Mouse (Mus musculus): ENCODE measurements around the gene Cdk8.

The Cdk8 gene

DNA sequence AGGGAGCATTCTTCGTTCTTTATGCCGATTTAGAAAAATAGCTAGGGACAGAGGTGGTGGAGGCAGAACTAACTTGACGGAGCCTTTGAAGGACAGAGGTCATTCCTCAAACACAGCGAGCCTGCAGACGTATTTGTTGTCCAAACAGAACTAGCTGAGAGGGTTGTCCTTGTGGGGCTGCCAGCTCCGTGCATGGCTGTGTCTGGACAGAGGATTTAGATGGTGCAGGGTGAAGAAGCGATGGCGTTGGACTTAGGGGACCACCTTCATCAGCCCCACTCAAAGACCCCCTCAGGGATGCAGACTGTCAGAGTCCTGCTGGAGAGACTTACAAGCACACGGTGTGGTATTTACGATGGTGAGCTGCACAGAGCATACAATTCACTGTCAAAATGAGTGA is 97.9 kb downstream of the Cdk8 start:
- no peak for DNase-seq (ENCODE audit: low spot score)

DNA sequence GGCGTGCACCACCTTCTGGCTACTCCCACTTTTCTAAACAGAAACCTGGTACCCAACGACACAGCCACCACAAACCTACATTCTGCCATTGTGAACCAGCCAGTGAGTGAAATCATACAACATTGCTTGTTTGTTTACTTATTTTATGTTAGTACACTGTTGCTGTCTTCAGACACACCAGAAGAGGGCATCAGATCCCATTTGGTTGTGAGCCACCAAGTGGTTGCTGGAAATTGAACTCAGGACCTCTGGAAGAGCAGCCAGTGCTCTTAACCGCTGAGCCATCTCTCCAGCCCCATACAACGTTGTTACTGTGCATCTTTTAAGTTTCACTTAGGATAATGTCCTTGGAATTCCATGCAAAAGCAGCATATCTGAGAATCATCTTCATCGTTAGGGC is 98.5 kb downstream of the Cdk8 start:
- no peak for DNase-seq (ENCODE audit: low spot score)

DNA sequence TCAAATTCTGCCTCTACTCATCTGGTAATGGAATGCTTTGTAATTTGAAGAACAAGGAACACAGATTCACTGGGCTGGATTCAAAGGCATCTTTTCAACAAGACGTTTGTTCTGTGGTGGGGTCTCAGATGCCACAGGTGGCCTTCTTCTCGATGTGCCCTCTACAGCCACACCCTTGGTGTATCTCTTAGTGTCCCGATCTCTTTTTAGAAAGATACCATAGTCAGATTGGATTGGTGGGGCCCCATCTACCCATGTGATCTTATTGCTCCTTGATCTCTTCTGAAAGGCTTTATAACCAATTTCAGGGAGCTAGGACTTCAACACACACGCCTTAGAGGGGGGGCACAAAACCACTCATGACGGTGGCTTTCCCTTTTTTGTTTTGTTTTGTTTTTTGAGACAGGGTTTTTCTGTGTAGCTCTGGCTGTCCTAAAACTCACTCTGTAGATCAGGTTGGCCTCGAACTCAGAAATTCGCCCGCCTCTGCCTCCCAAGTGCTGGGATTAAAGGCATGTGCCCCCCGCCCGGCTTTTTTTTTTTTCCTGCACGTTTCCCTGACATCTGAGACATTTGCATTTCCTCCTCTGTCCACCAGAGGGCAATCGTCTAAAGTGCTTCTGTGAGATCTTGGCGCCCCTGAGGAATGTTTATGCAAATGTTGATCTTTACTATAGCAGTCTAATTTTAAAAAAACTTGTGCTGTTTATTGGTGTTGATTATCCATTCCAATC is 99.2 kb downstream of the Cdk8 start:
- DNase-seq (ENCODE audit: low spot score), result peak; percentile 73

DNA sequence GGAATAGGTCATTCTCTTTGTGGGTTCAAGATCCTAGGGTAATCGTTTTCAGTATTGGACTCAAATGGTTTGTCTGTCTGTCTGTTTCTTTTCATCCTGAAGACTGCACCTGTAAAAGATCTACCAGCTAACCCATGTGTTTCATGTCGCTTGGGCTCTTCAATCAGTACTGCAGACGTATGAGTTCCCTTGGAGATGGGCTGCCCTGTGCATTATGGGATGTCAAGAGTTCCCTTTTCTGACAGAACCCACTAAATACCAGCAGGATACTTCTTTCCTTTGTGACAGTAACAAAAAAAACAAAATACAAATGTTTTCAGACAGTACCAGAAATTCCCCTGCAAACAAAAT is 99.7 kb downstream of the Cdk8 start:
- DNase-seq (ENCODE audit: low spot score), result no peak

DNA sequence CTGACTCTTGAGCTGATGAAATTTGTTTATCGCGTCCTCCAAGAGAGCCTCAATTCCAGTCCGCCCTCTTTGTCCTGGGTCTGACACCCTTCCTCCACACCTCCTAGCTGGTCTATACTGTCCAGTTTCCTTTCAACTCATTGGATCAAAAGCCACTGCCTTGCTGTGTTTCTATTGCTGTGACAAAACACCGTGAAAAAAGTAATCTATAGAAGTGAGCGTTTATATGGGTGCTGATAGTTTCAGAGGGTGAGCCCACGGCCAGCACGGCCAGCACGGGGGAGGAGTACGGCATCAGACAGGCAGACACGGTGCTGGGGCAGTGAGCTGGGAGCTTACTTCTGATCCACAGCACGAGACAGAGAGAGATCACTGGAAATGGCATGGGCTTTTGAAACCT is 100.1 kb downstream of the Cdk8 start:
- DNase-seq (ENCODE audit: low spot score), result no peak

DNA sequence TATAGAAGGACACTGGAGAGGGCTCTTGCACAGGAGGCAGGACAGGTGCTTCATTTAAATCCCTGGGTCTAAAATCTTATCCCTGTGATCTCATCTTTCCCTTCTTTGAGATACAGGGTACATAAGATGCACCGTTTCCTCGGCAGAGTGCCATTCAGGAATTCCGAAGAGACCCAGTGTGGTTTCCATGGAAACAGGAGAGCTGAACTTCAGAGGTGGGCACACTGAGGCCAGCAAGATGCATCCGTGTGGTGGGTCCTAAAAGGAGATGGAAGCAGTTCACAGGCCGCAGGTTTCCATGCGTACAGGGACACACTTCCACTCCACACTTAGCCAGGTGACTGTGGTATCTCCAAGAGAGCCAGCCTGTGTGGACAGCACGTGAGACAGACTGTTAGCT is 101.5 kb downstream of the Cdk8 start:
- DNase-seq (ENCODE audit: low spot score), result no peak

DNA sequence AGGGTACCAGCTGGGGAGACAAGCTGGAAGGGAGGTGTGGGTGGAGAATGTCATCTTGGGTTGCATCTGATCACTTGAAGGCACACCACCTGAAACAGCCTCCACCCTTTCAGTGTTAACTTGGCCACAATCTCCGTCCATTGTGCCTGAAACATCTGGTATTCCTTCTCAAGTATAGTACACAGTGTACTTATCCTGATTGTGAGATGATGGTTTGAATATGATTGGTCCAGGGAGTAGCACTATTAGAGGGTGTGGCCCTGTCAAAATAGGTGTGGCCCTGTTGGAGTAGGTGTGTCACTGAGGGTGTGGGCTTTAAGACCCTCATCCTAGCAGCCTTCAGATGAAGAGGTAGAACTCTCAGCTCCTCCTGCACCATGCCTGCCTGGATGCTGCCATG is 103.4 kb downstream of the Cdk8 start:
- DNase-seq (ENCODE audit: low spot score), result no peak

DNA sequence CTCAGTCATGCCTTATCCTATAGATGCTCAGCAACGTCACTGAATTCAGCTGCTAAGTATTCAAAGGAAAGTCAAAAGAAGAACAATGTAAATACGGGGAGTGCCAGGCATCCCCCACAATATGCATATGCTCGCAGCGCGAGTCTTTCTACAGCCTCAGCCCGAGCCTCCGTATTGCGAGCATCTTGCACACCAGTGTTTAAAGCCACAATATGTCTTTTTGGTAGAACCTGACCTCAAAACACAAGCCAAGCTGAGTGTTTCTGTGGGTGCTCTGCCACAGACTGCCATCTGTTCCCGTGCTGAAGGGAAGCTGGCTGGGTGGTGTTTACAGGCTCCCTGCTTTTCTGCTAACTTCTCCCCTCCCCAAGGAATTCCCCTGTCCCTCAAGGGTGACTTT is 107.0 kb downstream of the Cdk8 start:
- no peak for DNase-seq (ENCODE audit: low spot score)

DNA sequence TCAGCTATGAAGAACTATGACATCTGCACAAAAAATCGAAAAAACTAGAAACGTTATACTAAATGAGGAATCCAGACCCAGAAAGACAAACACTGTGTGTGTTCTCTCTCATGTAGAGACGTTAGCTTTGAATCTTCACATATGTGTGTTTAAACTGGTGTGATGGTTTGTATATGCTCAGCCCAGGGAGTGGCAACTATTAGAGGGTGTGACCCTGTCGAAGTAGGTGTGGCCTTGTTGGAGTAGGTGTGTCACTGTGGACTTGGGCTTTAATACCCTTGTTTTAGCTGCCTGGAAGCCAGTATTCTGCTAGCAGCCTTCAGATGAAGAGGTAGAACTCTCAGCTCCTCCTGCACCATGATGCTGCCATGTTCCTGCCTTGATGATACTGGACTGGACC is 109.0 kb downstream of the Cdk8 start:
- DNase-seq (ENCODE audit: low spot score), result no peak

DNA sequence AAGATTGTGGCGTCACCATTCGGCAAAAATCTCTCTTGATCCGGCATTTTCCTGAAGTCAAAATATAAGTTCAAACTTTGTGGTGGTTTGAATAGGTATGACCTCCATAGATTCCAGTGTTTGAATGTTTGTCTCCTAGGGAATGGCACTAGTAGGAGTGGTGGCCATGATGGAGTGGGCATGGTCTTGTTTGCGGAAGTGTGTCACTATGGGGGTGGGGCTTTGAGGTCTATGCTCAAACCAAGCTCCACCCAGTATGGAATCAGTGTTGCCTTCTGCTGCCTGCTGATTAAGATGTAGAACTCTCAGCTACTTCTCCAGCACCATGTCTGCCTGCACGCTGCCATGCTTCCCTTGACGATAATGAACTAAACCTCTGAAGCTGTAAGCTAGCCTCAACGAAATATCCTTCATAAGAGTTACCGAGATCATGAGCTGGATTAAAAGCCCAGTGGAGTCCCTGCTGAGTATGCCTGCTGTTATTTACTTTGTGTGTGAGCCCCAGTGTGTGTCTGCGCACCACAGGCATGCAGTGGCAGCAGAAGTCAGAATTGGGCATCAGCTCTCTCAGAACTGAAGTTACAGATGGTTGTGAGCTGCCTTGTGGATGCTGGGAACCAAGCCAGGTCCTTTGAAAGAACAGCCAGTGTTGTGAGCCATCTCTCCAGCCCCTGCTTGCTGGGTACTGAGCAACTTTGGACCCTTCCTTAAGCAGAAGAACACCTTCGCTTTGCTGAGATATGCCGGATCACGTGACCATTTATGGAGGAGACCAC is 114.1 kb downstream of the Cdk8 start:
- DNase-seq (ENCODE audit: low spot score), result no peak

DNA sequence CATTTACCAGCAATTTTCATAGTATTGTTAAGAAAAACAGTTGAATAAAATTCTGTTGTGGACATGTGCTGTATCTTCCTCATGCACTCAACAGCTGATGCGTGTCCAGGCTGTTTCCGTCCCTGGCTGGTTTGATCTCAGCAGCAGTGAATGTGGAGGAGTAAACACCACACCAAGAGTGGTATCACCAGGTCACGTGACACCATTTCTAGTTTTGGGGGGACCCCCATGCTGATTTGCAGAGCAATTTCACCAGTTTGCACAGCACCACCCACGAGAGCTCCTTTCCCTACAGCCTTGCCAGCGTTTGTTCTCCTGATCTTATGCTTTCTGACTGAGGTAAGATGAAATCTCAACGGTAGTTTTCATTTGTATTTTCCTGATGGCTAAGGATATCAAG is 116.1 kb downstream of the Cdk8 start:
- DNase-seq (ENCODE audit: low spot score), result no peak

DNA sequence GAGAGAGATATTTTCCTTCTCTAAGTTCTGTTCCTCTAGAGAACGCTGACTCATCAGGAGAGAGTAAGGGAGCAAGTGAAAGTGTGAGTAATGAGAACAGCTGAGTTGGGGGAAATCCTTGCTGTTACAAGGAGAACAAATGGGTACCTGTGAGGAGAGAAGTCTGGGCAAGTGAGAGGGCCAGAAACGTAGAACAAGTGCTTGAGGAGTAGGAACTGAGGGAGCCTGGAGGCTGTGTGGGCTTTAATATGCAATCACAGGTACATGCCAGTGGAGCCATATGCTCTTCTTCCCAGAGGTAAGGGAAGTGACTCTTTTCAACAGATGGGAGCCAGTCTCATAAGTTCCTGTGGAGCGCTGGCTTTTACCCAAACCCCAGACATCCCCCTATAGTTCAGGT is 118.2 kb downstream of the Cdk8 start:
- DNase-seq (ENCODE audit: low spot score), result no peak

DNA sequence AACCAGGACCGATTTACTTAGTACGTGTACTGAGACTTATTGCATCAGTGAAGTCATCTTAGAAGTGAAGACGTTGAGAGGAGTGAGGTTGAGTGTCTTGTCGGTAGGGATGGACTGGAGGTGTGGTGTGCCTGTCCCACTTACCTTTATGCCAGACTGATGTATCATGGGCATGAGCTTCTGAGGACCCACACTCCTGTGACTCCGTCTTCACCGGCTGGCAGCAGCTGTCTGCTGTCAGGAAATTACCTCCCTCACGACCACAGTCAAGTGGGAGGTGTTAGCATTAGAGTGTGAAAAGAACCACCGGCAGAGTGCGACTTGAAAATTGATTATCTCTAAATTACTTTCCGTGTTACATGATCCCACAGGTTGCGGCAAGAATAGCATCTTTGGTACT is 119.8 kb downstream of the Cdk8 start:
- no peak for DNase-seq (ENCODE audit: low spot score)

DNA sequence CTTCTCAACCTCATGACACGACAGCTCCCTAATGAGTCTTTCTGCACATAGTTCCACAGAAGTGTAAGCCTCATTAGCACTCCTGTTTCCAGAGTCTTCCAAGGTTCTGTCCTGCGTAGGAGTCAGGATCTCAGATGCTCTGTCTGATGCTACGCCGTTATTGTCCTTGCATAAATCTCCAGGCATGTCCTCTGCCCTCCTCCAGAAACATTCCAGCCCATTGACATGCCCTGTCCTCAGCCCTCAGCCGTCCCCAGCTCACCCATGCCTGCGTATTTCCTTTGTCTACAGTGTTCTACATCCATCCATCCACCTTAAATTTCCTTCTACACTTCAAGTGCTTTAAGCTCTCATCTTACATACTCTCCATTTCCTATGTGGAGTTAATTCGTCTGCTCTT is 121.0 kb downstream of the Cdk8 start:
- no peak for DNase-seq (ENCODE audit: low spot score)

Data from adipocyte (in vitro differentiated cells).